Mouse (Mus musculus) liver, adult 2 months (tissue): Measurements from ENCODE around the gene Crygb. TPM values are rescaled to one million over a fixed set of nuclear protein-coding genes. Genes with fewer than 3 reads are reported as not detected.

Experiments used
- DNase-seq: peaks from one replicate; pipeline ENCODE4 v3.0.0-alpha.2; 2011; ENCODE audit warnings: low read depth, low spot score; ENCODE audit errors: extremely low read depth
- H3K27ac ChIP-seq: fragments of 200-500 bp; replicated peaks from 2 replicates; pipeline ENCODE4 v1.5.1; 2012; ENCODE audit warnings: low read depth, mild to moderate bottlenecking, control low read depth, inconsistent platforms, low read length; ENCODE audit not compliant: insufficient read depth
- H3K27me3 ChIP-seq: fragments of 200-500 bp; 2 replicates; pipeline ENCODE4 v1.6.1; 2012; ENCODE audit warnings: mild to moderate bottlenecking, moderate library complexity, low read length, inconsistent platforms; ENCODE audit not compliant: control insufficient read depth, insufficient read depth
- H3K36me3 ChIP-seq: fragments of 200-500 bp; 2 replicates; pipeline ENCODE4 v1.6.1; 2012; ENCODE audit warnings: low read length, inconsistent platforms; ENCODE audit not compliant: control insufficient read depth, insufficient read depth
- H3K4me1 ChIP-seq: fragments of 200-500 bp; 2 replicates; pipeline ENCODE4 v1.6.1; 2011; ENCODE audit warnings: low read length; ENCODE audit not compliant: control insufficient read depth, insufficient read depth
- H3K4me3 ChIP-seq: fragments of 200-500 bp; 2 replicates; pipeline ENCODE4 v1.5.1; 2011; ENCODE audit warnings: low read depth, mild to moderate bottlenecking, control low read depth, low read length, moderate library complexity; ENCODE audit not compliant: insufficient read depth
- H3K79me2 ChIP-seq: fragments of 200-500 bp; 2 replicates; pipeline ENCODE4 v1.6.1; 2012; ENCODE audit warnings: inconsistent platforms, mild to moderate bottlenecking, low read length, moderate library complexity; ENCODE audit not compliant: control insufficient read depth, insufficient read depth
- H3K9ac ChIP-seq: fragments of 200-500 bp; 2 replicates; pipeline ENCODE4 v1.6.1; 2012; ENCODE audit warnings: low read depth, mild to moderate bottlenecking, control low read depth, inconsistent platforms, low read length
- CTCF ChIP-seq: fragments of 200-500 bp; IDR thresholded peaks from 2 replicates; pipeline ENCODE4 v1.5.1; 2011; ENCODE audit warnings: low read depth, low read length, control low read depth
- POLR2A ChIP-seq: fragments of 200-500 bp; IDR thresholded peaks from 2 replicates; pipeline ENCODE4 v1.6.1; 2011; ENCODE audit warnings: low read length, control low read depth; ENCODE audit not compliant: insufficient read depth; ENCODE audit errors: extremely low read depth
- WGBS: fragments of 180-500 bp; shearing (Covaris S2); methylation state at CpG from one replicate; pipeline ENCODE4 v1.1.7; 2018; 5-methylcytosine and 5-hydroxymethylcytosine counted together
- polyA plus RNA-seq: library from polyadenylated mRNA; depleted of rRNA; stranded (reverse); fragments of >200 nt; gene quantifications from 2 replicates; pipeline ENCODE4 v1.2.3, GENCODE M21; 2012
- total RNA-seq: library from RNA; depleted of rRNA; stranded (reverse); fragments of >200 nt; gene quantifications from 2 replicates; pipeline ENCODE4 v1.2.3, GENCODE M21; 2014

The Crygb gene
- total and polyA plus RNA-seq, 2 experiments: not detected

DNA sequence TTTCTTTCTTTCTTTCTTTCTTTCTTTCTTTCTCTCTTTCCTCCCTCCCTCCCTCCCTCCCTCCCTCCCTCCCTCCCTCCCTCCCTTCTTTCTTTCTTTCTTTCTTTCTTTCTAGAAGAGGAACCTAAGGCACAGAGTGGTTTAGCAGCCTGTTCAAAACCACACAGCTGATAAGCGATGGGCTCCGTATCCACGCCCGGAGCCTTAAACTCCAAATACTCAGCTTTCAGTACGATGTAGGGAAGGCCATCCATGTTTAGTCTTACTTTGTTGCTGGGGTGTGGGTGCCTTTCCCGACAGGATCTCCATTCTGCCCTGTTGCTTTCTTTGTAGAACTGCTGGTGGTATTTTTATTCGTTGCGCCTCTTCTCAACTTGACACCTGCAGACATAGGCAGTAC lies 27.1 kb upstream of the Crygb start:
- H3K27me3 ChIP-seq: no peaks in the 10 kb centered on the region
- H3K4me1 ChIP-seq: peaks cover 5% of the 10 kb centered on the region; the same call in 1 of the 2 replicates
- H3K79me2 ChIP-seq: no peaks in the 10 kb centered on the region
- no peak overlapping the region for H3K27ac ChIP-seq
- no peak overlapping the region for H3K4me3 ChIP-seq
- WGBS: 90% methylated on average over 8 of the region's 8 CpGs
- no peaks in the 10 kb centered on the region for H3K36me3 ChIP-seq
- H3K9ac ChIP-seq: no peak overlapping the region
- TF ChIP-seq POLR2A (no peak), CTCF (no peak)
- no peak for DNase-seq

- no peak for DNase-seq
- 89% methylated on average over 10 of the region's 10 CpGs for WGBS
- no peak for TF ChIP-seq CTCF
- no peak for TF ChIP-seq POLR2A
- Histone ChIP-seq H3K9ac (no peak overlapping the region), H3K4me3 (no peak overlapping the region), H3K4me1 (no peaks in the 10 kb centered on the region), H3K36me3 (no peaks in the 10 kb centered on the region), H3K27me3 (no peaks in the 10 kb centered on the region), H3K27ac (no peak overlapping the region), H3K79me2 (no peaks in the 10 kb centered on the region)
Observed at GRCm38 (mm10) chr1:65107654-65108279, 25.7 kb upstream of the Crygb start.

DNA sequence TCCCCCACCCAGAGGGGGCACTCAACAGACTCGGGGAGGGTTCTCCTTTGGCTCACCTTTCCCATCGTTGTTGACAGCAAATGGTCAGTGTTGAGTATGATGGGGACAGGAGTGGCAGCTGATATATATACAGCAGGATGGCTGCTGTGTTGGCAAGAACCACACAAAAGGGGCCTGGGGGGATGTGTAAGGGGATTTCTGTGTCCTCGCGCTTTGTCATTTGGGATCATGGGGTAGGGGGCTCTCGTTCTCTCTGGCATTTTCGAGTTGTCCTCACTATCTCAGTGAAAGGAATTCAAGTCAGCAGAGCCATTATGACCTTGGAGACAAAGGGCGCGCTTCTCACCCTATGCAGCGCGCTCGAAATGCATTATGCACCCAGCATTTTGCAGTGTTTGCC lies 21.2 kb upstream of the Crygb start, which contains the start of gene Cryga:
Gene Cryga, minus strand, starts transcription at position 101 of the 400 bp plus-strand sequence.
- H3K36me3 ChIP-seq: no peaks in the 10 kb centered on the region
- no peak within 1 kb of the TSS for H3K4me3 ChIP-seq
- no peaks in the 10 kb centered on the region for H3K27me3 ChIP-seq
- no peak within 1 kb of the TSS for H3K9ac ChIP-seq
- 93% methylated on average over 11 of the region's 11 CpGs for WGBS
- TF ChIP-seq CTCF (no peak), POLR2A (no peak)
- H3K27ac ChIP-seq: no peak within 1 kb of the TSS
- no peaks in the 10 kb centered on the region for H3K79me2 ChIP-seq
- no peaks in the 10 kb centered on the region for H3K4me1 ChIP-seq
- no peak for DNase-seq

GRCm38 (mm10) chr1:65096953-65097352 lies 14.9 kb upstream of the Crygb start:
- no peak overlapping the region for H3K9ac ChIP-seq
- no peak overlapping the region for H3K4me3 ChIP-seq
- H3K27ac ChIP-seq: no peak overlapping the region
- H3K4me1 ChIP-seq: no peaks in the 10 kb centered on the region
- DNase-seq: no peak
- H3K27me3 ChIP-seq: no peaks in the 10 kb centered on the region
- TF ChIP-seq POLR2A: no peak
- no peak for TF ChIP-seq CTCF
- H3K36me3 ChIP-seq: no peaks in the 10 kb centered on the region
- WGBS: 83% methylated on average over 3 of the region's 3 CpGs
- no peaks in the 10 kb centered on the region for H3K79me2 ChIP-seq

DNA sequence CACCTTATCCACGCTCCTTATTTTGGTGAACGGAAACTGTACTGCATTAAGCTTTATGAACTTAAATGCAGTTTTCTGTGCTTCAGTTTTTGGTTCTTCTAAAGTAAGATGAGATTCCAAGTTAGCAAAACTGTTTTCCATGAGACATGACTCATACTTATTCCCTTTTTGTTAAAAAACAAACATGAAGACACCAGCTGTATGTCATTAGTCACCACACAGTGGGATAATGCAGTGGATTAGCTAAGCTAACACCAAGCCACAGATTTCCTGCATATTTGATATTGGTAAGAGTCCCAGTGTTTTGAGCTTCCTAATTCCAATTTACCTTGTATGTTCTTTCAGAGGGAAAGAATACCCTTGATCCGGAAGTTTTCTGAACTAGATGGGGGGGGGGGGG lies 9.5 kb upstream of the Crygb start:
- 95% methylated on average over 3 of the region's 3 CpGs for WGBS

DNA sequence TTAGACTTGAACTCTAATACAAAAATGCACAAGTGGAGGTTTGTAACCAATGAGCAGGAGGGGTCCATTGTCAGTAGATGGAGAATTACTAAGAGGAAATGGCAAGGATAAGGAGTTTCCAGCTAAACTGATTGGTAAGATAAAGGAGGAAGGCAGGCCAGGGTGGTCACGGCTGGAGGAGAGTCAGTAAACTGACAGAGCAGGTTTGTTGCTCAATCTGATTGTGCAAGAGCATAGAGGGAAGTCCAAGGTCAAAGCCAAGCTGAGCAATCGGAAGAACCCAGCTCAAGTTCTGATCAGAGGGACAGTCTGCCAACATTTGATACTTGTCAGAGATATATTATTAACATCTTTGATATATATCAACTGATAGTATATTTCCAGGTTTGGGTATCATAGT lies 8.3 kb upstream of the Crygb start:
- 6% methylated on average over 2 of the region's 2 CpGs for WGBS
- H3K79me2 ChIP-seq: no peaks in the 10 kb centered on the region
- TF ChIP-seq POLR2A (no peak), CTCF (no peak)
- H3K27ac ChIP-seq: no peak overlapping the region
- H3K4me3 ChIP-seq: no peak overlapping the region
- peak; percentile 87 for DNase-seq
- no peaks in the 10 kb centered on the region for H3K27me3 ChIP-seq
- no peak overlapping the region for H3K9ac ChIP-seq
- H3K36me3 ChIP-seq: no peaks in the 10 kb centered on the region
- no peaks in the 10 kb centered on the region for H3K4me1 ChIP-seq

More for the DNA sequence above, 9.5 kb upstream of the Crygb start:
- TF ChIP-seq CTCF (no peak), POLR2A (no peak)
- Histone ChIP-seq H3K9ac (no peak overlapping the region), H3K27me3 (no peaks in the 10 kb centered on the region), H3K36me3 (no peaks in the 10 kb centered on the region), H3K4me3 (no peak overlapping the region), H3K79me2 (no peaks in the 10 kb centered on the region), H3K4me1 (no peaks in the 10 kb centered on the region), H3K27ac (no peak overlapping the region)
- no peak for DNase-seq
